Mouse (Mus musculus): ENCODE measurements at regions not wholly inside any gene's neighbourhood (a gene's known extent, or its start where the extent isn't known, plus 50 kb on each side); places are given as distances from the start of the nearest gene placed in this dataset.

DNA sequence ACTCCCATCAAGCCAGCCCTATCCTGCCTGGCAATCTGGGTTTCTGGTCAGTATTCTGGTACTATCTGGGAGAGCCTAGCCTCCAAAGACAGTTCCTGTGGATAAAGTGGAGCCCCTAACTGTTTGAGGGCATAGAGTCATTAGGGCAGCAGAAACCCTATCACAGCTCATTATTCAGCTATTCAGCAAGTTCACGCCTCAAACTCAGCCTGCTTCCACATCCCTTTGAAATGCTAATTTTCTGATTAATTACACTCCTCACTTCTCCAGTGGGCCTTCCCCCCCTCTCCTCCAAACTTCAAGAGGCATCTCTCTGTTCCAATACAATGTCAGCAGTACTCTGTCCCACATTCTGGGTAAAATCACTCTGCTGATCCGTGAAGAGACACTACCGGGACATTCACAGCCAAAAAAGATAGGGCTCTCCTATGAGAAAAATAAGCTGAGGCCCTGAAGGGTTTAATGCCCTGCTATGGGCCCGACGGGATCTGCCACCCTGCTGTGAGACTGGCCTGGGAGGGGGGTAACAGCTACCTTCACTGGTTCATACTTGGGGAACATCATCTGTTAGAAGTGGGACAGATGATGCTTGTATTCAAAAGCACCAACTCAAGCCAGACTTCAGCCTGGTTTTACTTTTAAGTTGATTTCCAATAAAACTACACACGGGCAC is 220.0 kb upstream of the Zdhhc25 start:
- no peak for TF ChIP-seq CTCF (IDR thresholded peaks at IDR 0.05; ENCODE audit: borderline replicate concordance, extremely low read depth, insufficient read depth, insufficient read length)
- TF ChIP-seq POLR2A (IDR thresholded peaks at IDR 0.05; ENCODE audit: borderline replicate concordance, extremely low read depth, insufficient read depth, insufficient read length, poor library complexity, severe bottlenecking) = no peak

All from brain, embryonic 14.5 days (tissue).